Mouse (Mus musculus) embryonic fibroblast, embryonic 13.5 days (primary cell): Measurements from ENCODE around the gene Hs1bp3.

ENCODE experiments used
- CTCF ChIP-seq: IDR thresholded peaks from 2 replicates; pipeline ENCODE4 v1.5.1; 2011; ENCODE audit warnings: mild to moderate bottlenecking, control low read depth, low read length, moderate library complexity, borderline replicate concordance; ENCODE audit not compliant: insufficient read depth
- POLR2A ChIP-seq: IDR thresholded peaks from 2 replicates; pipeline ENCODE4 v1.6.1; 2011; ENCODE audit warnings: low read depth, mild to moderate bottlenecking, control low read depth, low read length, moderate library complexity

DNA sequence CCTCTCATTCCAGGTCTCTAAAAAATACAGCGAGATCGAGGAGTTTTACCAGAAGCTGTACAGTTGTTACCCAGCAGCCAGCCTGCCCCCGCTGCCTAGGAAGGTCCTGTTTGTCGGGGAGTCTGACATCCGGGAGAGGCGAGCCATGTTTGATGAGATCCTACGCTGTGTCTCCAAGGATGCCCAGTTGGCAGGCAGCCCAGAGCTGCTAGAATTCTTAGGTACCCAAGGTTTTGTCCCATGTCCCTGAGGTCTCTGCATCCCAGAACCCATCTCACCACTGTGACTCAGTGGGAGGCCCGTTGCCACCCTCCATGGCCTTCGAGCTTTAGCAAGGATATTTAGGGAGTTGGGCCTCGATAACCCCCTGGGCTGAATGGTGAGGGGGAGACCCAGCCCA, 8.3 kb downstream of the Hs1bp3 start:
- TF ChIP-seq POLR2A = no peak
- TF ChIP-seq CTCF = no peak
